Mouse (Mus musculus): ENCODE measurements at regions not wholly inside any gene's neighbourhood (a gene's known extent, or its start where the extent isn't known, plus 50 kb on each side); places are given as distances from the start of the nearest gene placed in this dataset.

GRCm38 (mm10) chr7:52399513-52399912, 384.0 kb upstream of the 1700015G11Rik start:
- no peak for DNase-seq (ENCODE audit: low spot score)

- peak; percentile 16 for DNase-seq (ENCODE audit: low spot score)
Observed at GRCm38 (mm10) chr7:52391793-52392192, 376.3 kb upstream of the 1700015G11Rik start.
